Mouse (Mus musculus) lung, embryonic 16.5 days (tissue): Measurements from ENCODE around the gene Rfx7. TPM values are rescaled to one million over a fixed set of nuclear protein-coding genes. Genes with fewer than 3 reads are reported as not detected.

Source experiments
- ATAC-seq: fragments of 200-750 bp; cut with Nextera tagmentation; 2 replicates; pipeline ENCODE4 v1.8.0; 2017; ENCODE audit warnings: low read depth, mild to moderate bottlenecking, moderate library complexity
- H3K27ac ChIP-seq: fragments of 300-500 bp; sonication (generic); 2 replicates; pipeline ENCODE4 v1.5.1; 2014; ENCODE audit warnings: mild to moderate bottlenecking, control low read depth, low read length
- H3K27me3 ChIP-seq: fragments of 300-500 bp; sonication (generic); 2 replicates; pipeline ENCODE4 v1.6.1; 2014; ENCODE audit warnings: low read depth, low read length, mixed read lengths; ENCODE audit not compliant: control insufficient read depth, insufficient read depth
- H3K36me3 ChIP-seq: fragments of 300-500 bp; sonication (generic); 2 replicates; pipeline ENCODE4 v1.6.1; 2014; ENCODE audit warnings: low read length; ENCODE audit not compliant: control insufficient read depth, insufficient read depth
- H3K4me1 ChIP-seq: fragments of 300-500 bp; sonication (generic); replicated peaks from 2 replicates; pipeline ENCODE4 v1.6.1; 2014; ENCODE audit warnings: low read length, mixed read lengths; ENCODE audit not compliant: control insufficient read depth, insufficient read depth
- H3K4me2 ChIP-seq: fragments of 300-500 bp; sonication (generic); 2 replicates; pipeline ENCODE4 v1.6.1; 2014; ENCODE audit warnings: low read depth, low read length, control low read depth
- H3K4me3 ChIP-seq: fragments of 300-500 bp; sonication (generic); 2 replicates; pipeline ENCODE4 v1.5.1; 2014; ENCODE audit warnings: mild to moderate bottlenecking, low read length, control low read depth
- H3K9ac ChIP-seq: fragments of 300-500 bp; sonication (generic); 2 replicates; pipeline ENCODE4 v1.6.1; 2014; ENCODE audit warnings: low read length, control low read depth
- H3K9me3 ChIP-seq: fragments of 300-500 bp; sonication (generic); 2 replicates; pipeline ENCODE4 v1.6.1; 2016; ENCODE audit warnings: low read length; ENCODE audit not compliant: control insufficient read depth
- WGBS: fragments of 180-500 bp; shearing (Covaris S2); extraction: QIAGEN DNeasy Blood & Tissue Kit; methylation state at CpG from one replicate; pipeline ENCODE4 v1.1.7; 2014; 5-methylcytosine and 5-hydroxymethylcytosine counted together
- polyA plus RNA-seq: library from polyadenylated mRNA; unstranded; fragments of >200 nt; fragmentation: Nextera tagmentation; extraction: Ambion mirVana; gene quantifications from 2 replicates; pipeline ENCODE4 v1.2.1, GENCODE M21; 2015

Rfx7 gene
- polyA plus RNA-seq, result 8.1 and 8.7 TPM in 2 replicates

DNA sequence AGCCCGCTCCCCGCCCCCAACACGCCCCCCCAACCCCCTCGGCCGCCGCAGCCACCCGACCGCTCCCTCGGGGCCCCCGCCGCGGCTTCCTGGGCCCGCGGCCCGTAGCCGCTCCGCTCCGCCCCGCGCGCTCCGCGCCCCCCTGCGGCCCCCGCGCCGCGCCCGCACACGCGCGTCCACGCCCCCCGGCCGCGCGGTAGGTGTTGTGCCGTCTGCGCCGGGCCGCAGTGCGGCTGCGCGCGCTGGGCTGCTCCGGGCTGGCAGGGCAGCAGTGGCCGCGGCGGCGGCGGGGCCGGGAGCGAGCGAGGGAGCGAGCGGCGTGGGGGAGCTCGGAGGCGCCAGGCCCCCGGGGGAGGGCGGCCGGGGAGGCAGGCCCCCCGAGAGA is at the start of gene Rfx7:
Rfx7 (plus strand) TSS at position 245 of the 385 bp plus-strand sequence.
- no peaks in the 10 kb centered on the region for H3K36me3 ChIP-seq
- 0% methylated on average over 20 of the region's 63 CpGs for WGBS
- H3K4me3 ChIP-seq, result peak within 1 kb of the TSS; percentile 93
- peaks cover 11% of the 10 kb centered on the region for H3K4me1 ChIP-seq
- H3K27ac ChIP-seq, result peak within 1 kb of the TSS; percentile 99
- no peaks in the 10 kb centered on the region for H3K9me3 ChIP-seq
- peak within 1 kb of the TSS; percentile 97 for H3K9ac ChIP-seq
- H3K4me2 ChIP-seq, result peak within 1 kb of the TSS; percentile 83
- no peaks in the 10 kb centered on the region for H3K27me3 ChIP-seq
- peak; percentile 92 for ATAC-seq

DNA sequence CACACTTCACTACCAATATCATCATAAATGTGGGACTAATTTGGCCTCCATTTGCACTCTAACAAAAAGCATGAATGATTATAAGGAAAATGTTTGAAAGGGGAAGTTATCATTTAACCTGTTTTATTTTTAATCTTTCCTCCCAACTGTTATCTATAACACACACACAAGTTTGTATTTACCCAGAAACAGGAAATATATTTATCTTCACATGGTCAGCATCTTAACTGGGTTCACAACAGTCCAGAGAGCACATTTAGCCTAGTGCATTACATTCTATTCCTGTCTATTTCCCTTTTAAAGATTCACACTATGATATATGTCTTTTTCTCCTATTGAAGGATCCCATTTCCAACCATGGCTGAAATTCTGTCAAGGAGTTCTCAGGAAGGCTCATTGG is 43.5 kb upstream of the Rfx7 start:
- no peaks in the 10 kb centered on the region; the same call in 1 of the 2 replicates for H3K36me3 ChIP-seq

DNA sequence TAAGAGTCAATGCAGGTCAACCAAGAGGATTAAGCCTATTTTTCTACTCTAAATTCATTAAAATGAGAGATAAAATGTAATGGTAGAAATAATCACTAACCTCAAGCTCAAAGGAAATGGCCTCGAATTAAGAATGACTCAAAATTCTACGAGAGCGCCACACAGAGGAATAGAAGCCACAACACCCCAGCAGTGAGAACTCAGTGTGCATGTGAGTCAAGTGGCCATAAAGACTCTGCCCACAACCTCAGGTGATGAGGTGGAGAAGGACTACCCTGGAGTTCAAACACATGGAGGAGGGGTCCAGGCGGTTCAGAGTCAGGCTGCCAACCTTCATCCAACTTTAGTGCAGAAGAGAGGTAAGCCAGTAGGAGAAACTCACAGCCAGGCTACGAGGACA is 42.9 kb upstream of the Rfx7 start:
- H3K27me3 ChIP-seq, result no peaks in the 10 kb centered on the region
- H3K9me3 ChIP-seq, result no peaks in the 10 kb centered on the region
- peaks cover 7% of the 10 kb centered on the region for H3K4me1 ChIP-seq
- ATAC-seq, result no peak
- H3K36me3 ChIP-seq, result no peaks in the 10 kb centered on the region; the same call in 1 of the 2 replicates
- no peak overlapping the region for H3K4me3 ChIP-seq
- no peak overlapping the region for H3K9ac ChIP-seq
- WGBS, result 91% methylated on average over 5 of the region's 5 CpGs
- no peak overlapping the region for H3K27ac ChIP-seq
- H3K4me2 ChIP-seq, result no peak overlapping the region

More for the DNA sequence above, 43.5 kb upstream of the Rfx7 start:
- no peak overlapping the region for H3K9ac ChIP-seq
- peaks cover 7% of the 10 kb centered on the region for H3K4me1 ChIP-seq
- H3K27me3 ChIP-seq, result no peaks in the 10 kb centered on the region
- H3K4me3 ChIP-seq, result no peak overlapping the region
- no peak overlapping the region for H3K4me2 ChIP-seq
- no peak for ATAC-seq
- no peak overlapping the region for H3K27ac ChIP-seq
- no peaks in the 10 kb centered on the region for H3K9me3 ChIP-seq

DNA sequence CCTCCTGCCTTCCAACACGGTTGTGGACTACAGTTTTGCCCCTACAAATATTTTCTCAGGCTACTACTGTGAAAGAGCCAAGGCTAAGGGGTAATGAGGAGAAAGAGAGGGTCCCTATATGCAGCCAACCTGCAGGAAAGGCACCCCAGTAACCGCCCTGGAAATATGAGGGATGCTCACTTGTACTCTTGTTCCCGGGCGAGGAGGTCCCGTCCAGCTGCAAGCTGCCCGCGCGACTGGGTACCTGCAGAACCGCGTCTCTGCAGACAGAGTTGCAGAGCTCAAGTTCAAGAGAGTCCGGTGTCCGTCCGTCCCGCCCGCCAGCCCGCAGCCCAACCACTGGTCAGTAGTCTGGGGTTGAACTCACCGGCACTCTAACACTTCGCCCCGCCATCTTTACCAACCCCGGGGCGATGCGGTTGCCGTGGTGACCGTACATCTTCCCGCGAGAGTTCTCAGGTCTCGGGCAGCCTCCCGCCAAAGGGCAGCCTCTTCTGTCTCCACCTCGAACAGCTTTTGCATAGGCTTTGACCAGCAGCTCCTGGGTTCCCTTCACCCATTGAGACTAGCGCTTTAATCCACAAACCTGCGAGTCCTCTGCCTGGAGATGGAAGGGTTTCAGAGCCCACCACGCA is 40.4 kb upstream of the Rfx7 start:
- H3K36me3 ChIP-seq, result no peaks in the 10 kb centered on the region; the same call in 1 of the 2 replicates
- peak overlapping the region; percentile 77 for H3K4me3 ChIP-seq
- H3K27ac ChIP-seq, result peak overlapping the region; percentile 41
- H3K9ac ChIP-seq, result peak overlapping the region; percentile 69
- no peaks in the 10 kb centered on the region for H3K9me3 ChIP-seq
- no peaks in the 10 kb centered on the region for H3K27me3 ChIP-seq
- ATAC-seq, result peak; percentile 98
- WGBS, result under 1% methylated on average over 32 of the region's 32 CpGs
- peaks cover 7% of the 10 kb centered on the region for H3K4me1 ChIP-seq
- peak overlapping the region; percentile 86 for H3K4me2 ChIP-seq

DNA sequence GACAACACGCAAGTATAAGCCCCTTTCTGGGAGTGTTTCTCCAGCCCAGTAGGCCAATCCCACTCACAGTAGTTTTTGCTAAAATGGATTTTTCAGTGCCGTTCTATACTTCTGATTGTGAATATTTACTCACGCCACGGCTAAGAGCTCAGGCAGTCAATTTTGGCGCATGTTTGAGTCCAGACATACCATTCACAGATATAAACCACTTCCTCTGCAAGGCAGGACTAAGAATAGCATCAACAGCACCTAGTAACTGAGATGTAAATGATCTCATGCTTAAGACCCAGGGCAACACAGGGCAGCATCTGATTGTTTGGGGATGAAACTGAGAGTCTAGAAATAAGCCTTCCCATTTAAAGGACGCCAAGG is 39.9 kb upstream of the Rfx7 start, which contains the start of gene Tex9:
Tex9 (minus strand) TSS at position 19 of the 372 bp plus-strand sequence.
- Histone ChIP-seq H3K27me3 (no peaks in the 10 kb centered on the region), H3K36me3 (no peaks in the 10 kb centered on the region), H3K27ac (peak within 1 kb of the TSS; percentile 41), H3K4me1 (peaks cover 7% of the 10 kb centered on the region), H3K9ac (peak within 1 kb of the TSS; percentile 69), H3K9me3 (no peaks in the 10 kb centered on the region), H3K4me2 (peak within 1 kb of the TSS; percentile 86), H3K4me3 (peak within 1 kb of the TSS; percentile 77)
- peak; percentile 60 for ATAC-seq
- 6% methylated on average over 6 of the region's 6 CpGs for WGBS

DNA sequence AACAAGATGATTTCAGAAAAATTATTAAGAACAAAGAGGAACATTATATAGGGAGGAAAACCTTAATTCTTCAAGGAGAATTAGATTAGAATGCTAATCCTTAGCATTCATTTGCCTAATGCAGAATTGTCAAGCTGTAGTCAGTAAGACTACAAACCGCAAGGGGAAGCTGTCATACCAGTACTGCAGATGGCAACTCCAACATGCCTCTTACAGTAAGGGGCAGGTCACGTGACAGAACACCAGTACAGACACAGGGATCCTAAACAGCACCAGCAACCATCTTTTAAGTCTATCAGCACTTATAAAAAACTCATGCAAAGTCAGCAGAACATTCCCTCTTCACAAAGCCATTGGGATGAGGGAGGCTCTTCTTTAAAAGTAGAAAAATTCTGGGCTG is 38.6 kb upstream of the Rfx7 start:
- no peak overlapping the region for H3K9ac ChIP-seq
- no peak overlapping the region for H3K4me2 ChIP-seq
- H3K9me3 ChIP-seq, result no peaks in the 10 kb centered on the region
- no peak for ATAC-seq
- H3K36me3 ChIP-seq, result no peaks in the 10 kb centered on the region
- H3K4me1 ChIP-seq, result peaks cover 7% of the 10 kb centered on the region
- 81% methylated on average over 2 of the region's 2 CpGs for WGBS
- H3K27ac ChIP-seq, result no peak overlapping the region
- H3K27me3 ChIP-seq, result no peaks in the 10 kb centered on the region
- no peak overlapping the region for H3K4me3 ChIP-seq

DNA sequence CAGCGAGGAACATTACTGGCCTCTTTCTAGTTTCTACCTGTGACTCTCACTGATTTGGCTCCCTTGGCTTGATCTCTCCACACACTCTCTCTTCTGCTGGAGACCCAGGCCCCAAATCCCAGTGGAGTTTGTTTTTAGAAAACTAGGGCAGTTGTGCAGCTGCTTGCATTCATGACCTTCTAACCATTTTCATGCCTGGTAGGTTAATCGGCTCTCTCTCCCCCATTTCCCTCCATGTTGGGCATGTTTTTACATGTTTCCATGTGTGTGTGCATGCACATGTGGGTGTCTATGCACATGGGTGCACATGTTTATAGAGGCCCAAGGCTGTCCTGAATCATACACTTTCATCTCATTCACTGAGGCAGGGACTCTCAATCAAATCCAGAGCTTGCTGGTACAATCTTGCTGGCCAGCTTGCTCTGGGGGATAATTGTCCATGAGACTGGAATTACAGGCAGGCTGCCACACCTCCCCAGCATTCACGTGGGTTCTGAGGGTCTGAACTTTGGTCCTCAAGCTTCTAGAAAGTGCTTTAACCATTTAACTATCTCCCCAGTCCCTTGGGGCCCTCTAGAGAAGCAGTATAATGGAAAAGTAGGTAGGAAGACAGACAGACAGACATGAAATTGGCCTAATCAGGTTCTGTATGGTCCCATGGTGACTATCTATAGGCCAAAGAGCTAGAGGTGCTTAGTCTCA is 37.9 kb upstream of the Rfx7 start:
- H3K27me3 ChIP-seq, result no peaks in the 10 kb centered on the region
- no peaks in the 10 kb centered on the region for H3K36me3 ChIP-seq
- WGBS, result 80% methylated on average over 3 of the region's 3 CpGs
- H3K9me3 ChIP-seq, result no peaks in the 10 kb centered on the region
- H3K4me2 ChIP-seq, result no peak overlapping the region
- no peak overlapping the region for H3K27ac ChIP-seq
- no peak overlapping the region for H3K4me3 ChIP-seq
- ATAC-seq, result no peak
- H3K9ac ChIP-seq, result no peak overlapping the region
- H3K4me1 ChIP-seq, result peaks cover 7% of the 10 kb centered on the region

DNA sequence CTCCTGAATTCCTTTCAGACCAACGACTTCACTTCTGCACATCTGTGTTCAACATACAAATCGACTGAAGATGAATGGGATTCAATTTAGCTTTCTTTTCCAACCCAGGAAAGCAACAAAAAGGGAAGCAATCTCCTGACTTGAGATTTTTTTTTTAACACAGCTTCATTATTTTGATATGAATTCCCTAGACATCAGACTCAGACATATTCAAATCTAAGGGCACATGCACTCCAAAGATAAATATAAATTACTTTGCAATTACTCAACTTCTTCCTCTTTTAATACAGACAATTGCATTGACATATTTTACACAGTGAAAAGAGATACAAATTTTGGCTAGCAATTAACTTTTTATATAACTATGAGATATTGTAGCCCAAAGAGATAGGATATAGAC is 35.3 kb upstream of the Rfx7 start:
- H3K4me3 ChIP-seq, result no peak overlapping the region
- 59% methylated on average over 2 of the region's 2 CpGs for WGBS
- H3K4me1 ChIP-seq, result peaks cover 4% of the 10 kb centered on the region; the same call in 1 of the 2 replicates
- no peaks in the 10 kb centered on the region for H3K27me3 ChIP-seq
- no peaks in the 10 kb centered on the region for H3K9me3 ChIP-seq
- H3K4me2 ChIP-seq, result no peak overlapping the region
- H3K9ac ChIP-seq, result no peak overlapping the region
- no peak overlapping the region for H3K27ac ChIP-seq
- H3K36me3 ChIP-seq, result no peaks in the 10 kb centered on the region
- no peak for ATAC-seq

DNA sequence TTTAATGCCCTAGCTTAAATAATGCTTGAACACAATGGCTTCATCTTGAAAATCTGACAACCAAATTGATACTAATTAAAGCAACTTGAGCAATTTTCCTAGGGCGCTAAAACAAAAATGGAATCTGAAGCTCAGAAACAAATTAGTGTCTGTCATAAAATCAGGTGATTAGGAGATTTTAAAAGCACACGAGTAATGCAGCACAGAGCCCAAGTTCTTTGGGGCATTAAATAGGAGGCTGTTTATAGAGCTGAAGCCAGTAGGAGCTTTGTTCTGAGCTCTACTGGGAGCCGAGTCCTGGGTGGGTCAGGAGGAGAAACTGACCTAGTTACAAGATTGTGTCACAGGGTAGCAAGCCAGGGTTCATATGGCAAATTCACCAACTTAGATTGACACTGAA is 34.9 kb upstream of the Rfx7 start:
- H3K4me1 ChIP-seq, result peaks cover 3% of the 10 kb centered on the region; the same call in 1 of the 2 replicates
- 75% methylated on average over 3 of the region's 3 CpGs for WGBS
- no peak for ATAC-seq
- no peaks in the 10 kb centered on the region for H3K36me3 ChIP-seq
- H3K27ac ChIP-seq, result no peak overlapping the region
- no peak overlapping the region for H3K4me3 ChIP-seq
- no peaks in the 10 kb centered on the region for H3K9me3 ChIP-seq
- H3K27me3 ChIP-seq, result no peaks in the 10 kb centered on the region
- no peak overlapping the region for H3K4me2 ChIP-seq
- no peak overlapping the region for H3K9ac ChIP-seq
